Mouse (Mus musculus): ENCODE data around the gene Ddx10. TPM values are rescaled to one million over a fixed set of nuclear protein-coding genes. Genes with fewer than 3 reads are reported as not detected.
A peak's percentile ranks its signal among the peaks of the same experiment; 100 is the strongest.

Ddx10 gene
- polyA plus RNA-seq, 1 experiment from 2014 or later: 31.0 TPM

DNA sequence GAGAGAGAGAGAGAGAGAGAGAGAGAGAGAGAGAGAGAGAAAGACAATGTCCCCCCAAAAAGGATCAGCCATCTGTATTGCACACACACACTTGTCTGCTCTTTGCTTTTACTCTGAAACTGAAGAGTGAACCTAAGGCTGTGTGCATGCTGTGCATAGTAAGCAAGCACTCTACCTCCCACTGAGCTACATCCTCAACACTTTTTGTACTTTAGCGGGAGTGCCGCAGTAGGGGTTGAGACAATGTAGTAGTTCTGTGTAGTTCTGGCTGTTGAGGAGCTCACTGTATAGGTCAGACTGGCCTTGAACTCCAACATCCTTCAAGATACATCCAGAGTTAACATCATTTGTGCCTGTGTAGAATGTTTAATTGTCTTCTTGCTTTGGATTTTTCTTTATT is 17.7 kb upstream of the Ddx10 start:
- H3K9me3 ChIP-seq: no peaks in the 10 kb centered on the region
- WGBS: 68% methylated on average over 2 of the region's 2 CpGs

DNA sequence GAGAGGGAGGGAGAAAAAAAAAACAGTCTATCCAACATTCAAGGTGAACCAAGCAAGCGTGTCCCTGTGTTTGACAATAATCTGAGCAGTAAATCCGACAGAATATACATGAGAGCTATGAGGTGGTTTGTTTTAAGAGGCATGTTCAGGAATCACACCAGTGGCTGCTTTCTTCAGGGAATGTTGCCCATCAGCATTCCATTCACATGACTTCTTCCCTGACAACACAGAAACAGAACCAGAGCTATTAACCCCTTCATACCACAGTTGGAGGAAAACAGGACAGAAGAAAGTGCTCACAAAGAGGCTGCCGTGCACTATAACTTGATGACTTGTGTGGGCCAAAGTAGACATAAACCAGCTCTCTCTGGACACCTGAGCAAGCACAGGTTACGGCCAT is 16.5 kb upstream of the Ddx10 start:
- ATAC-seq (ENCODE audit: insufficient number of reproducible peaks, insufficient read depth, low FRiP score, low TSS enrichment): no peak
- WGBS: 69% methylated on average over 4 of the region's 4 CpGs

More for the DNA sequence above, 17.7 kb upstream of the Ddx10 start:
- H3K27ac ChIP-seq: no peak overlapping the region
- no peaks in the 10 kb centered on the region for H3K36me3 ChIP-seq
- H3K9ac ChIP-seq: no peak overlapping the region
- no peak overlapping the region for H3K4me3 ChIP-seq
- H3K4me2 ChIP-seq (replicated peaks): no peak overlapping the region
- no peak for ATAC-seq (ENCODE audit: insufficient number of reproducible peaks, insufficient read depth, low FRiP score, low TSS enrichment)
- H3K4me1 ChIP-seq: no peaks in the 10 kb centered on the region
- H3K27me3 ChIP-seq: no peaks in the 10 kb centered on the region

DNA sequence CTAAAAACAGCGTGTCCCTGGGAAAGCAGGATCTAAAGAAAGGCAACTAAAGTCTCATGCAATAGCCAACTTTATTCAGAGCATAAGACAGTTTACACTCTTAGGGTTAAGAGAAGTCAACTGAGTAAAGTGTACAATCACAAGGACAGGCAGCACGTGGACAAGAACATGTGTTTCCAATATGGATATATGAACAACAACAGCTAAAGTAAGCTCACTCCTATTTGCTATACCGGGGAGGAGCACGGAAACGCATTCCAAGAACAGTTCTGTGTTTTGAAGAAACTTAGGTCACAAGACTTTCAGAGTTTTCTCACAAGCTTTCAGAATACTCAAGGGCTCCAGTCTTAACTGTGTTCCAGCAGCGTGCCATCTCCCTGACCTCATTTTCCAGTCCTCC is 10.3 kb upstream of the Ddx10 start:
- Histone ChIP-seq H3K4me1 (no peaks in the 10 kb centered on the region; the same call in 1 of the 2 replicates), H3K36me3 (no peaks in the 10 kb centered on the region), H3K4me2 (replicated peaks) (no peak overlapping the region), H3K9me3 (no peaks in the 10 kb centered on the region), H3K27ac (peak overlapping the region; percentile 47; the same call in 1 of the 2 replicates), H3K9ac (no peak overlapping the region), H3K4me3 (no peak overlapping the region), H3K27me3 (no peaks in the 10 kb centered on the region)
- ATAC-seq (ENCODE audit: insufficient number of reproducible peaks, insufficient read depth, low FRiP score, low TSS enrichment): 0 out of 2 replicates have a peak, but pooled peaks have one; percentile 47
- 19% methylated on average over 6 of the region's 6 CpGs for WGBS

More for the DNA sequence above, 16.5 kb upstream of the Ddx10 start:
- H3K9ac ChIP-seq: no peak overlapping the region
- no peak overlapping the region for H3K27ac ChIP-seq
- H3K4me3 ChIP-seq: no peak overlapping the region
- H3K4me1 ChIP-seq: no peaks in the 10 kb centered on the region
- no peaks in the 10 kb centered on the region for H3K9me3 ChIP-seq
- H3K36me3 ChIP-seq: no peaks in the 10 kb centered on the region
- no peak overlapping the region for H3K4me2 ChIP-seq (replicated peaks)
- no peaks in the 10 kb centered on the region for H3K27me3 ChIP-seq

DNA sequence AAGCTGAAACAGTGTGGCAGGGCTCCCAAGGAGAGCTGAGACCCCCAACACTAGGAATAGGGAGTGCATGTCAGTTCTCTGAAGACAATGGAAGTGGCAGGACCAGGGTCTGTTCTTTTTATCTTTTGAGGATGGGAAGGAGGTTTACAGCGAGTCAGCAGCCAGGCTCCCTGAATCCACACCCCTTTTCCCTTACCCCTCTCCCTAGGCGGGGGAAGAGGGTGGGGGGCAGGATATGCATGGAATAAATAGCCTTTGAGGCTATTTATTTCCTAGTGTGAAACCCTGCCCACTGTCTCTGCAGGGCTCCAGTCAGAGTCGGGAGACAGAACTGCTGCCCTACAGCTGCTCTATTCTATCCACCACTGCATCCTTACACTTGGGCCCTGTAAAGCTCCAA is 9.9 kb upstream of the Ddx10 start:
- H3K9ac ChIP-seq: no peak overlapping the region
- H3K4me3 ChIP-seq: no peak overlapping the region
- H3K4me1 ChIP-seq: no peaks in the 10 kb centered on the region; the same call in 1 of the 2 replicates
- WGBS: 4% methylated on average over 3 of the region's 3 CpGs
- no peaks in the 10 kb centered on the region for H3K36me3 ChIP-seq
- ATAC-seq (ENCODE audit: insufficient number of reproducible peaks, insufficient read depth, low FRiP score, low TSS enrichment): peak; percentile 28; the same call in 1 of the 2 replicates
- H3K27ac ChIP-seq: peak overlapping the region; percentile 47; the same call in 1 of the 2 replicates
- no peaks in the 10 kb centered on the region for H3K9me3 ChIP-seq
- no peaks in the 10 kb centered on the region for H3K27me3 ChIP-seq
- H3K4me2 ChIP-seq (replicated peaks): no peak overlapping the region

DNA sequence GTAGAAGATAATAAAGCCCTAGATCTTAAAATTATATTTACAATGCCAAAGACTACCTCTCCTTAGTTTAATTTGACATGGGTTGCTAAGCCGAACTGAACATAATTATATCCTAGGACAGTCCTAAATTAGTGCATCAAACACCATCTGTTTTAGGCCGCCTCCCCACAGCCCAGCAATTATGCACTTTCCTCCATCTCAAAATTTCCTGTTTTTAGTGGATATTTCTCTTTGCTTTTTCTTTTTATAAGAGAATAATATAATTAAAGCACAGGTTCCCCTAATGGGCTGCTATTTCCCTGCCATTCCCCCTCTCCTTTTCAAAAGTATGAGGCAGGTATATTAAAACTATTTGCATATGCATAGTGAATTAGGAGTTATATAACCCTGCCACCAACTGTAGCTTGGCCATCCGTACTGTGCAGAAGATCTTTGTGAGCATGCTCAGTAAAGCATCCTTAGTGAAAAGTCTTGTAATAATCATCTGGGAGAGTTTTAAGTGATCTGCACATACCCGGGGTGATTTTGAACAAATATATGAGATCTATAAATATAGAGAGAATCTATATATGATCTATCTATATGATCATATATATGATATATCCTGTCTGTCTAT is 8.9 kb upstream of the Ddx10 start:
- Histone ChIP-seq H3K4me2 (replicated peaks) (no peak overlapping the region), H3K36me3 (no peaks in the 10 kb centered on the region), H3K9ac (no peak overlapping the region), H3K27me3 (no peaks in the 10 kb centered on the region), H3K4me3 (no peak overlapping the region), H3K4me1 (no peaks in the 10 kb centered on the region; the same call in 1 of the 2 replicates), H3K27ac (no peak overlapping the region), H3K9me3 (no peaks in the 10 kb centered on the region)
- 79% methylated on average over 4 of the region's 4 CpGs for WGBS
- no peak for ATAC-seq (ENCODE audit: insufficient number of reproducible peaks, insufficient read depth, low FRiP score, low TSS enrichment)

DNA sequence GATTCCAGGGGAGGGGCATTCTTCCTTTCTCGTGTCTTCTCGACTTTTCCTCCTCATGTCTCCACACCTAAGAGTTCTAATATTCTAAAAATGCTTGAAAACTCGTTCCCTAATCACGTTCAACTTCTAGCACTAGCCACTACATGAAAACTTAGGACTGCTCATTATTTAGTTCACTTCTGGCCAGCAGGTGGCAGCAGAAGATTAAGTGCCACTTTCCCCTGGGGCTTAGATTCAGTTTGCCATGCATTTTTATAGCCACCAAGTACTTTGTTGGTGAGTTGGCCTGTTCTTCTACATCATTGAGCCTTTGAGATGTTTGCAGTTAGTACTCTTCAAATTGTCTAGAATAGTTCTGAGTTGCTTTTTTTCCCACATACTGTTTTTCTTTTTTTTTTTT is 6.5 kb upstream of the Ddx10 start:
- peak; percentile 42; the same call in 1 of the 2 replicates for ATAC-seq (ENCODE audit: insufficient number of reproducible peaks, insufficient read depth, low FRiP score, low TSS enrichment)
- Histone ChIP-seq H3K9ac (no peak overlapping the region), H3K27ac (no peak overlapping the region), H3K4me3 (no peak overlapping the region), H3K4me1 (no peaks in the 10 kb centered on the region; the same call in 1 of the 2 replicates), H3K36me3 (no peaks in the 10 kb centered on the region), H3K4me2 (replicated peaks) (no peak overlapping the region), H3K27me3 (no peaks in the 10 kb centered on the region), H3K9me3 (no peaks in the 10 kb centered on the region)
- WGBS: 7% methylated on average over 4 of the region's 4 CpGs

DNA sequence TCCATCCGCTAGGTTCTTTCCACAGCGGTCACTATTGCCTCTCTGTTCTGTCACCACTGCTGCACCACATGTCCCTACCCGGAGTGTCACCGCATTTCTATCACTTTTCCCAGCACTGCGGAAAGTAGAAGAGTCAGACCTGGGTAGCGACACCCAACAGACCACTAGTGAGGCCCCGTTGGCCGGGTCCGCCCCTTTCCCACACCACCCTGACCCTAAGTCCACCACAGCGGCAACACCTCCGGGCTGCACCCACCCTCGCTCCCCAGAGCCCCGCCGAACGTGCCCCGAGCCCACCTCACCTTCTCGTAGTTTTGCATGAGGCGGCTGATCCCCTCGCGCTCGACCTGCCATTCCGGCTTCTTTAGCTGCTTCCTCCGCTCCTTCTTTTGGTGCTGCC is 337 bp downstream of the Ddx10 start:
- ATAC-seq (ENCODE audit: insufficient number of reproducible peaks, insufficient read depth, low FRiP score, low TSS enrichment): peak; percentile 43; the same call in 1 of the 2 replicates
- H3K27ac ChIP-seq: no peak overlapping the region
- peak overlapping the region; percentile 94 for H3K4me2 ChIP-seq (replicated peaks)
- 1% methylated on average over 23 of the region's 23 CpGs for WGBS
- H3K4me3 ChIP-seq: peak overlapping the region; percentile 93
- H3K9ac ChIP-seq: peak overlapping the region; percentile 81
- no peaks in the 10 kb centered on the region for H3K9me3 ChIP-seq
- H3K36me3 ChIP-seq: no peaks in the 10 kb centered on the region
- H3K27me3 ChIP-seq: no peaks in the 10 kb centered on the region
- peaks cover 9% of the 10 kb centered on the region for H3K4me1 ChIP-seq

DNA sequence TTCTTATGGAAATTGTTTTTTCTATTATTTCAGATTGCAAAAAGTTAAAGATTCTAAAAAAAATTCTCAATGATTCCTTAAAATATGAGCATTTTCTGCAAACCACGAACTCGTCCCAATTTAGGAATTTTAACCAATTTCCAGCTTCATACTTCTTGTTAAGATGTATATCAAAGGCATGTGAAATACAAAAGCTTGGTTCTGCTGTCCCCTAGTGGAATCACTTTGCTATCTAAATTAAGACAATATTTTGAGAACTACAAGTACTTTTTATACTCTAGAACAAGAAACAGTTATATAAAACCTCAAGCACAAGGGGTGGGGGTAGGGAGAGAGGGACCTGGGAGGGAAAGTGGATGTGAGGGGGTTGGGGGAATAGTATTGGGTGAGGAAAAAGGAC is 29.7 kb downstream of the Ddx10 start:
- Histone ChIP-seq H3K27ac (no peak overlapping the region), H3K27me3 (no peaks in the 10 kb centered on the region), H3K4me3 (no peak overlapping the region), H3K36me3 (peaks cover 2% of the 10 kb centered on the region; the same call in 1 of the 2 replicates), H3K9ac (no peak overlapping the region), H3K4me1 (no peaks in the 10 kb centered on the region), H3K4me2 (replicated peaks) (no peak overlapping the region), H3K9me3 (no peaks in the 10 kb centered on the region)
- WGBS: 62% methylated on average over 2 of the region's 2 CpGs
- ATAC-seq (ENCODE audit: insufficient number of reproducible peaks, insufficient read depth, low FRiP score, low TSS enrichment): no peak

DNA sequence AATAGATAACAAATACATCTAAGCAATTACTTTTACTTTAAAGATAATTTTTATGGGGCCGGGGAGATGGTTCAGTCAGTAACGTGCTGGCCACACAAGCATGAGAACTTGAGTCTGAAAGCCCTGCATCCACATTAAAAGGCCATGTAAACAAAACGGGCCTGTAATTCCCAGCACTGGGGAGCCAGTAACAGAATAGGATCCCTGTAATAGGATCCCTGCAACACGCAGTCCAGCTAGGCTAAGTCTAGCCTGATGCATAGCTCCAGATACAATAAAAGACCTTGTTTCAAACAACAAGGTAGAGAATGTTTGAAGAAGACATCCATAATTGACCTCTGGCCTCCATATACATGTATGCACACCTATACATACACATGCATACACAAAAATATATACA is 39.6 kb downstream of the Ddx10 start:
- 56% methylated on average over 4 of the region's 4 CpGs for WGBS
- Histone ChIP-seq H3K9me3 (no peaks in the 10 kb centered on the region), H3K27ac (no peak overlapping the region), H3K27me3 (no peaks in the 10 kb centered on the region), H3K4me3 (no peak overlapping the region), H3K4me1 (no peaks in the 10 kb centered on the region), H3K9ac (no peak overlapping the region), H3K4me2 (replicated peaks) (no peak overlapping the region), H3K36me3 (peaks cover 14% of the 10 kb centered on the region)
- ATAC-seq (ENCODE audit: insufficient number of reproducible peaks, insufficient read depth, low FRiP score, low TSS enrichment): no peak

DNA sequence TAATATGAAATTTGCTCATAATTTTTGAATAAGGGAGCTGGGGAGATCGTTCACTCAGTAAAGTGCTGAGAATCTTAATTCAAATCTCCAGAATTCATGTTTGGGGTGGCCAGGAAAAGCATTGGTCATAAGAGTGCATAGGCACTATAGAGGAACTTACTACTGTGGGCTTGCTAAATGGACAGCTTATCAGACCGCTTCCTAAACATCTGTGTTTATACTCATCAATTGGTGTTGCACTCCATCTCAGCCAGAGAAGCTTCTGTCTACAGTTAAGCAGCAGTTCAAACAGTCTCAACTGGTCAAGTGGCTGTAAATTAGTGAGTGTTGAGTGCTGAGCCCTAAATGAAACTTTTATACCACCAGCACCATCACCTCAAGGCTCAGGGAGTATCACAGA is 73.3 kb downstream of the Ddx10 start:
- H3K27me3 ChIP-seq: no peaks in the 10 kb centered on the region
- no peaks in the 10 kb centered on the region for H3K4me1 ChIP-seq
- H3K4me3 ChIP-seq: no peak overlapping the region
- H3K36me3 ChIP-seq: no peaks in the 10 kb centered on the region
- no peak for ATAC-seq (ENCODE audit: insufficient number of reproducible peaks, insufficient read depth, low FRiP score, low TSS enrichment)
- H3K4me2 ChIP-seq (replicated peaks): no peak overlapping the region
- no peak overlapping the region for H3K27ac ChIP-seq
- WGBS: 94% methylated on average over 2 of the region's 2 CpGs
- H3K9ac ChIP-seq: no peak overlapping the region
- H3K9me3 ChIP-seq: no peaks in the 10 kb centered on the region

DNA sequence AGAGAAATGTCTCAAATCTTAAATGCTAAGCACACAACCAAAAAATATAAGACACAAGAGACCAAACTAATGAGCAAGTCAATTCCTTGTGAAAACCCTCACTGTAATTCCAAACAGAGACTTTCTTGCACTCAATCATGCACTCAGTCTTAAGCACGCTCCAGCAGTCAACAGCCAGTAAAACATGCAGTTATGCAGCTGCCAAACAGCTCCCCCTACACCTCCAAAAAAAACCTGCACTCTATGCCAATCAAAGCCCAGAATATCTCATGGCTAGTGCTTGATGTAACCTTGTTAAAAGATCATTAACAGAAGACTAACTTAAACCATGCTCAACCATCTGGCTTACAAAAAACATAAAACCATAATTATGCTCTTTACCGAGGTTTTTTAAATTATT is 74.6 kb downstream of the Ddx10 start:
- no peak overlapping the region for H3K4me3 ChIP-seq
- 52% methylated on average over 2 of the region's 2 CpGs for WGBS
- H3K9ac ChIP-seq: no peak overlapping the region
- no peaks in the 10 kb centered on the region for H3K36me3 ChIP-seq
- H3K9me3 ChIP-seq: no peaks in the 10 kb centered on the region
- H3K4me1 ChIP-seq: no peaks in the 10 kb centered on the region
- ATAC-seq (ENCODE audit: insufficient number of reproducible peaks, insufficient read depth, low FRiP score, low TSS enrichment): no peak
- no peak overlapping the region for H3K4me2 ChIP-seq (replicated peaks)
- H3K27ac ChIP-seq: no peak overlapping the region
- H3K27me3 ChIP-seq: no peaks in the 10 kb centered on the region

DNA sequence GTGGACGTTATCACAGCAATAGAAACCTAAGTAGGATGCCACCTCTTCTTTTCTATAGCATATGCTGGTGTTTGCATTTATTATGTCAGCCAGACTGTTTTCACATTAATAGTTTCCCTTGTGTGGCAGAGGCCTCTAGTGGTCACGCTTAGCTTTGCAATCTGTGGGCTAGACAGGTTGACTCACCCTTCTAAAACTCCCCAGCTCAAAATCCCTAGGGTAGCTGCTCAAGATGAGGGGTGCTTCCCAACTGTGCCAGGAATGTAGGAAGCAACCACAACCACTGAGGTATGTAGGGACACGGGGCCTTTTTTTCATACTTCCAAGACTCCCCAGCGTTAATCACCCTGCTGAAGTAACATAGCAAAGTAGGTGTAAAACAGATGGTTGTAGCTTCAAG is 103.6 kb downstream of the Ddx10 start:
- Histone ChIP-seq H3K4me3 (no peak overlapping the region), H3K27ac (no peak overlapping the region), H3K36me3 (no peaks in the 10 kb centered on the region), H3K4me1 (no peaks in the 10 kb centered on the region), H3K27me3 (no peaks in the 10 kb centered on the region), H3K9ac (no peak overlapping the region), H3K4me2 (replicated peaks) (no peak overlapping the region), H3K9me3 (no peaks in the 10 kb centered on the region)
- no peak for ATAC-seq (ENCODE audit: insufficient number of reproducible peaks, insufficient read depth, low FRiP score, low TSS enrichment)
- 30% methylated on average over 4 of the region's 4 CpGs for WGBS
